Mouse (Mus musculus) testis, adult 2 months (tissue): ENCODE measurements around the gene Zmiz1.

Experiments used
- CTCF ChIP-seq: fragments of 200-500 bp; IDR thresholded peaks from 2 replicates; pipeline ENCODE4 v1.5.1; 2012; ENCODE audit warnings: low read depth, mild to moderate bottlenecking, inconsistent platforms, low read length, moderate library complexity; ENCODE audit not compliant: control insufficient read depth, insufficient read depth, insufficient replicate concordance
- POLR2A ChIP-seq: fragments of 200-500 bp; IDR thresholded peaks from 2 replicates; pipeline ENCODE4 v1.6.1; 2012; ENCODE audit warnings: low read depth, mild to moderate bottlenecking, inconsistent platforms, low read length, moderate library complexity; ENCODE audit not compliant: control insufficient read depth

DNA sequence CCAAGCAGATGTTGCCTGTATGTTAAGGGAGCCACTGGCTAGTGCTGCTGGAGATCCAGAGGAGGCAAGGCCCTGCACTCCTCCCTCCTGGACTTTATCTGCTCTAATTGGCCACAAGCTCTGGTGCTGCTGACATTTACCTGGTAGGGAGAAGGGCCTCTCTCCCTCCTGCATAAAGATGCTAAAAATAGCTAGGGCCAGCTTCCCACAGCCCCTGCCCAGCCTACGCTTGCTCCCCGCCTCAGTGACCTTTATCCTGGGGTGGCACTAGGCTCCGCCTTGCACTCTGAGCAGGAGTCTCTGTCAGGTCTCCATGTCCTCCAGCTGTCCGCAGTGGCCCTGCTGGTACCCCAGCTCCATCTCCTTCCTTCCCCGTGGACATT is 49.8 kb downstream of the Zmiz1 start:
- TF ChIP-seq POLR2A (no peak), CTCF (no peak)
